Mouse (Mus musculus): ENCODE measurements around the gene Tomt.

Gene Tomt

GRCm38 (mm10) chr7:101853816-101854215 lies 52.3 kb downstream of the Tomt start:
- no peak for DNase-seq (ENCODE audit: low spot score)

- no peak for DNase-seq (ENCODE audit: low spot score)
These were observed 53.3 kb downstream of the Tomt start for GRCm38 (mm10) chr7:101852846-101853245.

GRCm38 (mm10) chr7:101851689-101852088 lies 54.5 kb downstream of the Tomt start:
- DNase-seq (ENCODE audit: low spot score) = no peak

All from embryo, embryonic 10.5 days (tissue).